Mouse (Mus musculus): Measurements from ENCODE around the gene Arl2.
A peak's percentile ranks its signal among the peaks of the same experiment; 100 is the strongest.

GRCm38 (mm10) chr19:6126289-6126688, 15.1 kb downstream of the Arl2 start:
- TF ChIP-seq CTCF (IDR thresholded peaks at IDR 0.05 in 2 of 3, conservative IDR thresholded peaks at IDR 0.05 in 1 of 3; ENCODE audit: control insufficient read depth in 1 of 3, insufficient read depth in 1 of 3, low read depth in 2 of 3, low read length in 3 of 3, poor library complexity in 1 of 3, severe bottlenecking in 1 of 3) = peak; percentile 59 to 95 (median 77)
- TF ChIP-seq POLR2A (IDR thresholded peaks at IDR 0.05; ENCODE audit: control insufficient read depth in 1 of 2, insufficient read depth in 1 of 2, low read depth in 1 of 2, low read length in 2 of 2, poor library complexity in 1 of 2) = no peak
- peak; percentile 53; the same call in 1 of the 2 replicates for TF ChIP-seq MXI1 (IDR thresholded peaks at IDR 0.05; ENCODE audit: low read depth, low read length)
- no peak for TF ChIP-seq ZKSCAN1 (IDR thresholded peaks at IDR 0.05; ENCODE audit: low read depth, low read length)
- no peak for TF ChIP-seq E2F4 (IDR thresholded peaks at IDR 0.05; ENCODE audit: borderline replicate concordance, low read depth, low read length)
- no peak for TF ChIP-seq NRF1 (IDR thresholded peaks at IDR 0.05; ENCODE audit: insufficient read depth, low read depth, low read length, poor library complexity, severe bottlenecking)
- TF ChIP-seq UBTF (IDR thresholded peaks at IDR 0.05; ENCODE audit: borderline replicate concordance, insufficient read depth, low read depth, low read length) = no peak
- 0 out of 2 replicates have a peak, but pooled peaks have one; percentile 9 for TF ChIP-seq GATA1 (IDR thresholded peaks at IDR 0.05; ENCODE audit: low read depth, low read length)
- TF ChIP-seq RAD21 (IDR thresholded peaks at IDR 0.05; ENCODE audit: low read depth, low read length) = peak; percentile 99
- peak; percentile 66 for TF ChIP-seq ZNF384 (IDR thresholded peaks at IDR 0.05; ENCODE audit: low read depth, low read length)
- TF ChIP-seq TAL1 (IDR thresholded peaks at IDR 0.05; ENCODE audit: low read length) = no peak
- TF ChIP-seq GABPA (IDR thresholded peaks at IDR 0.05; ENCODE audit: low read depth, low read length) = no peak
